Mouse (Mus musculus) lung, embryonic 16.5 days (tissue): Measurements from ENCODE around the gene Ggta1. TPM values are rescaled to one million over a fixed set of nuclear protein-coding genes. Genes with fewer than 3 reads are reported as not detected.
A peak's percentile ranks its signal among the peaks of the same experiment; 100 is the strongest.

ENCODE experiments used
- ATAC-seq: fragments of 200-750 bp; cut with Nextera tagmentation; 2 replicates; pipeline ENCODE4 v1.8.0; 2017; ENCODE audit warnings: low read depth, mild to moderate bottlenecking, moderate library complexity
- H3K27ac ChIP-seq: fragments of 300-500 bp; sonication (generic); 2 replicates; pipeline ENCODE4 v1.5.1; 2014; ENCODE audit warnings: mild to moderate bottlenecking, control low read depth, low read length
- H3K27me3 ChIP-seq: fragments of 300-500 bp; sonication (generic); 2 replicates; pipeline ENCODE4 v1.6.1; 2014; ENCODE audit warnings: low read depth, low read length, mixed read lengths; ENCODE audit not compliant: control insufficient read depth, insufficient read depth
- H3K36me3 ChIP-seq: fragments of 300-500 bp; sonication (generic); 2 replicates; pipeline ENCODE4 v1.6.1; 2014; ENCODE audit warnings: low read length; ENCODE audit not compliant: control insufficient read depth, insufficient read depth
- H3K4me1 ChIP-seq: fragments of 300-500 bp; sonication (generic); replicated peaks from 2 replicates; pipeline ENCODE4 v1.6.1; 2014; ENCODE audit warnings: low read length, mixed read lengths; ENCODE audit not compliant: control insufficient read depth, insufficient read depth
- H3K4me2 ChIP-seq: fragments of 300-500 bp; sonication (generic); 2 replicates; pipeline ENCODE4 v1.6.1; 2014; ENCODE audit warnings: low read depth, low read length, control low read depth
- H3K4me3 ChIP-seq: fragments of 300-500 bp; sonication (generic); 2 replicates; pipeline ENCODE4 v1.5.1; 2014; ENCODE audit warnings: mild to moderate bottlenecking, low read length, control low read depth
- H3K9ac ChIP-seq: fragments of 300-500 bp; sonication (generic); 2 replicates; pipeline ENCODE4 v1.6.1; 2014; ENCODE audit warnings: low read length, control low read depth
- H3K9me3 ChIP-seq: fragments of 300-500 bp; sonication (generic); 2 replicates; pipeline ENCODE4 v1.6.1; 2016; ENCODE audit warnings: low read length; ENCODE audit not compliant: control insufficient read depth
- WGBS: fragments of 180-500 bp; shearing (Covaris S2); extraction: QIAGEN DNeasy Blood & Tissue Kit; methylation state at CpG from one replicate; pipeline ENCODE4 v1.1.7; 2014; 5-methylcytosine and 5-hydroxymethylcytosine counted together
- polyA plus RNA-seq: library from polyadenylated mRNA; unstranded; fragments of >200 nt; fragmentation: Nextera tagmentation; extraction: Ambion mirVana; gene quantifications from 2 replicates; pipeline ENCODE4 v1.2.1, GENCODE M21; 2015

The Ggta1 gene
- polyA plus RNA-seq, 1 experiment from 2014 or later, result 21.9 TPM

GRCm38 (mm10) chr2:35495486-35496278 lies 32.7 kb upstream of the Ggta1 start:
- 66% methylated on average over 16 of the region's 16 CpGs for WGBS
- no peak overlapping the region for H3K4me3 ChIP-seq
- no peak overlapping the region for H3K4me2 ChIP-seq
- H3K9me3 ChIP-seq, result no peaks in the 10 kb centered on the region
- H3K36me3 ChIP-seq, result no peaks in the 10 kb centered on the region
- ATAC-seq, result 0 out of 2 replicates have a peak, but pooled peaks have one; percentile 28
- 0 out of 2 replicates have a peak overlapping the region, but pooled peaks have one; percentile 1 for H3K27ac ChIP-seq
- H3K4me1 ChIP-seq, result peaks cover 2% of the 10 kb centered on the region; the same call in 1 of the 2 replicates
- no peaks in the 10 kb centered on the region for H3K27me3 ChIP-seq
- no peak overlapping the region for H3K9ac ChIP-seq

GRCm38 (mm10) chr2:35493566-35493965 lies 30.5 kb upstream of the Ggta1 start:
- no peaks in the 10 kb centered on the region for H3K36me3 ChIP-seq
- no peak for ATAC-seq
- peaks cover 7% of the 10 kb centered on the region; the same call in 1 of the 2 replicates for H3K4me1 ChIP-seq
- H3K4me2 ChIP-seq, result no peak overlapping the region
- H3K27ac ChIP-seq, result no peak overlapping the region
- H3K9ac ChIP-seq, result no peak overlapping the region
- 64% methylated on average over 7 of the region's 7 CpGs for WGBS
- H3K4me3 ChIP-seq, result no peak overlapping the region
- no peaks in the 10 kb centered on the region for H3K9me3 ChIP-seq
- H3K27me3 ChIP-seq, result no peaks in the 10 kb centered on the region

GRCm38 (mm10) chr2:35491151-35491550 lies 28.1 kb upstream of the Ggta1 start:
- no peak overlapping the region for H3K4me2 ChIP-seq
- H3K36me3 ChIP-seq, result no peaks in the 10 kb centered on the region
- 86% methylated on average over 24 of the region's 24 CpGs for WGBS
- H3K4me3 ChIP-seq, result no peak overlapping the region
- no peak for ATAC-seq
- H3K9me3 ChIP-seq, result no peaks in the 10 kb centered on the region
- no peak overlapping the region for H3K27ac ChIP-seq
- H3K27me3 ChIP-seq, result no peaks in the 10 kb centered on the region
- peaks cover 7% of the 10 kb centered on the region; the same call in 1 of the 2 replicates for H3K4me1 ChIP-seq
- H3K9ac ChIP-seq, result no peak overlapping the region

- H3K36me3 ChIP-seq, result no peaks in the 10 kb centered on the region
- H3K4me2 ChIP-seq, result peak overlapping the region; percentile 32
- H3K27ac ChIP-seq, result no peak overlapping the region
- H3K4me1 ChIP-seq, result peaks cover 7% of the 10 kb centered on the region; the same call in 1 of the 2 replicates
- peak; percentile 36; the same call in 1 of the 2 replicates for ATAC-seq
- no peak overlapping the region for H3K4me3 ChIP-seq
- peak overlapping the region; percentile 35; the same call in 1 of the 2 replicates for H3K9ac ChIP-seq
- no peaks in the 10 kb centered on the region for H3K9me3 ChIP-seq
- no peaks in the 10 kb centered on the region for H3K27me3 ChIP-seq
- 28% methylated on average over 17 of the region's 17 CpGs for WGBS
These were observed 27.6 kb upstream of the Ggta1 start for GRCm38 (mm10) chr2:35490458-35491111.

GRCm38 (mm10) chr2:35487700-35488099 lies 24.7 kb upstream of the Ggta1 start:
- Histone ChIP-seq H3K4me3 (no peak overlapping the region), H3K4me1 (peaks cover 7% of the 10 kb centered on the region; the same call in 1 of the 2 replicates), H3K27me3 (no peaks in the 10 kb centered on the region), H3K36me3 (no peaks in the 10 kb centered on the region), H3K27ac (no peak overlapping the region), H3K9me3 (no peaks in the 10 kb centered on the region), H3K9ac (no peak overlapping the region), H3K4me2 (no peak overlapping the region)
- WGBS, result 66% methylated on average over 3 of the region's 3 CpGs
- ATAC-seq, result no peak

GRCm38 (mm10) chr2:35486981-35487655 lies 24.1 kb upstream of the Ggta1 start:
- Histone ChIP-seq H3K4me2 (no peak overlapping the region), H3K4me1 (peaks cover 7% of the 10 kb centered on the region; the same call in 1 of the 2 replicates), H3K4me3 (no peak overlapping the region), H3K9ac (no peak overlapping the region), H3K36me3 (no peaks in the 10 kb centered on the region), H3K9me3 (no peaks in the 10 kb centered on the region), H3K27me3 (no peaks in the 10 kb centered on the region), H3K27ac (no peak overlapping the region)
- no peak for ATAC-seq
- 35% methylated on average over 5 of the region's 5 CpGs for WGBS

- Histone ChIP-seq H3K27ac (no peak overlapping the region), H3K4me2 (no peak overlapping the region), H3K9ac (no peak overlapping the region), H3K4me3 (no peak overlapping the region), H3K4me1 (no peaks in the 10 kb centered on the region; the same call in 1 of the 2 replicates), H3K36me3 (no peaks in the 10 kb centered on the region), H3K9me3 (no peaks in the 10 kb centered on the region), H3K27me3 (no peaks in the 10 kb centered on the region)
- 77% methylated on average over 3 of the region's 3 CpGs for WGBS
- ATAC-seq, result no peak
These were observed 21.1 kb upstream of the Ggta1 start for GRCm38 (mm10) chr2:35484102-35484501.

GRCm38 (mm10) chr2:35483402-35483801 lies 20.4 kb upstream of the Ggta1 start:
- H3K4me3 ChIP-seq, result no peak overlapping the region
- H3K4me1 ChIP-seq, result no peaks in the 10 kb centered on the region; the same call in 1 of the 2 replicates
- 81% methylated on average over 9 of the region's 9 CpGs for whole genome bisulfite sequencing
- no peaks in the 10 kb centered on the region for H3K27me3 ChIP-seq
- no peak overlapping the region for H3K9ac ChIP-seq
- no peaks in the 10 kb centered on the region for H3K36me3 ChIP-seq
- no peak overlapping the region for H3K27ac ChIP-seq
- H3K9me3 ChIP-seq, result no peaks in the 10 kb centered on the region
- no peak for ATAC-seq
- H3K4me2 ChIP-seq, result no peak overlapping the region
